Mouse (Mus musculus) heart, postnatal 0 days (tissue): ENCODE results near the gene Scml4. TPM values are rescaled to one million over a fixed set of nuclear protein-coding genes. Genes with fewer than 3 reads are reported as not detected.

Experiments
- ATAC-seq: fragments of 200-750 bp; cut with Nextera tagmentation; 2 replicates; pipeline ENCODE4 v1.8.0; 2017; ENCODE audit warnings: low read depth, moderate number of reproducible peaks, moderate library complexity; ENCODE audit not compliant: insufficient read depth
- DNase-seq: peaks from one replicate; pipeline ENCODE4 v3.0.0-alpha.2; 2016; ENCODE audit warnings: low spot score
- H3K27ac ChIP-seq: fragments of 300-500 bp; sonication (generic); 2 replicates; pipeline ENCODE4 v1.5.1; 2014; ENCODE audit warnings: low read depth, mild to moderate bottlenecking
- H3K27me3 ChIP-seq: fragments of 300-500 bp; sonication (generic); 2 replicates; pipeline ENCODE4 v1.6.1; 2014; ENCODE audit warnings: low read length, mixed read lengths; ENCODE audit not compliant: control insufficient read depth, insufficient read depth
- H3K36me3 ChIP-seq: fragments of 300-500 bp; sonication (generic); replicated peaks from 2 replicates; pipeline ENCODE4 v1.6.1; 2014; ENCODE audit warnings: low read length, mixed read lengths; ENCODE audit not compliant: control insufficient read depth, insufficient read depth
- H3K4me1 ChIP-seq: fragments of 300-500 bp; sonication (generic); 2 replicates; pipeline ENCODE4 v1.6.1; 2014; ENCODE audit warnings: antibody characterized with exemption; ENCODE audit not compliant: control insufficient read depth, insufficient read depth
- H3K4me2 ChIP-seq: fragments of 300-500 bp; sonication (generic); 2 replicates; pipeline ENCODE4 v1.6.1; 2014; ENCODE audit warnings: low read depth, mild to moderate bottlenecking, low read length, moderate library complexity
- H3K4me3 ChIP-seq: fragments of 300-500 bp; sonication (generic); 2 replicates; pipeline ENCODE4 v1.5.1; 2014; ENCODE audit warnings: low read depth, low read length
- H3K9ac ChIP-seq: fragments of 300-500 bp; sonication (generic); replicated peaks from 2 replicates; pipeline ENCODE4 v1.6.1; 2014; ENCODE audit warnings: low read depth, low read length, mixed read lengths
- H3K9me3 ChIP-seq: fragments of 300-500 bp; sonication (generic); replicated peaks from 2 replicates; pipeline ENCODE4 v1.6.1; 2016; ENCODE audit warnings: low read length; ENCODE audit not compliant: control insufficient read depth
- CTCF ChIP-seq: IDR thresholded peaks from 2 replicates; pipeline ENCODE4 v1.5.1; 2016; ENCODE audit warnings: antibody characterized with exemption, control low read depth, low read depth
- EP300 ChIP-seq: IDR thresholded peaks from 2 replicates; pipeline ENCODE4 v1.6.1; 2016; ENCODE audit warnings: antibody characterized with exemption, low read depth
- WGBS: fragments of 180-500 bp; shearing (Covaris S2); extraction: QIAGEN DNeasy Blood & Tissue Kit; methylation state at CpG from one replicate; pipeline ENCODE4 v1.1.7; 2014; 5-methylcytosine and 5-hydroxymethylcytosine counted together
- polyA plus RNA-seq: library from polyadenylated mRNA; unstranded; fragments of >200 nt; fragmentation: Nextera tagmentation; extraction: Ambion mirVana; gene quantifications from 2 replicates; pipeline ENCODE4 v1.2.1, GENCODE M21; 2015
- total RNA-seq: library from RNA; depleted of rRNA; stranded (reverse); fragments of >200 nt; gene quantifications from 2 replicates; pipeline ENCODE4 v1.2.3, GENCODE M21; 2014; ENCODE audit warnings: low replicate concordance

Gene Scml4
- total and polyA plus RNA-seq, 2 experiments from 2014 or later, result 0.19 to 1.2 TPM

DNA sequence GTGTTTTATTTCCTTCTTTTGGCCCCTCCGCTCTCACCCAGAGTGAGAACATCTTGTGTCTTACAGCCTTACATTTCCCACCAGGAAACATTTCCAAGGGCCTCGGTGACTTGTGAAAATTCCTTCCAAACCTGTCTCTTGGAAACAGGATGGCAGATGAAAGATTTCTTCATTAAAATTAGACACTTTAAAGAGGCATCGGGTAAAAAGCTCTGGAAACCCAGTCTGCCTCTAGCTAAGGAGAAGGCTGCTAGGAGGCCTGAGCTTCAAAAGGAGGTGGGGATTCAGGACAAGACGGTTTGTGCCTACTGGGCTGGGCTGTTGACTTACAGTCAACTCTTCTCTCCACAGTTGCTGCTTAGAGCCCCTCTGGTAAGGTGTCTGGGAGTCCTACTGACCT, 113.4 kb downstream of the Scml4 start:
- TF ChIP-seq CTCF (no peak), EP300 (no peak)
- Histone ChIP-seq H3K4me3 (no peak overlapping the region), H3K27ac (no peak overlapping the region), H3K9me3 (no peaks in the 10 kb centered on the region), H3K36me3 (no peaks in the 10 kb centered on the region), H3K9ac (no peak overlapping the region), H3K4me1 (0 out of 2 replicates have a peak, but pooled peaks cover 3% of the 10 kb centered on the region), H3K27me3 (peaks cover 3% of the 10 kb centered on the region; the same call in 1 of the 2 replicates), H3K4me2 (no peak overlapping the region)
- no peak for ATAC-seq
- no peak for DNase-seq
- WGBS, result 71% methylated on average over 4 of the region's 4 CpGs

DNA sequence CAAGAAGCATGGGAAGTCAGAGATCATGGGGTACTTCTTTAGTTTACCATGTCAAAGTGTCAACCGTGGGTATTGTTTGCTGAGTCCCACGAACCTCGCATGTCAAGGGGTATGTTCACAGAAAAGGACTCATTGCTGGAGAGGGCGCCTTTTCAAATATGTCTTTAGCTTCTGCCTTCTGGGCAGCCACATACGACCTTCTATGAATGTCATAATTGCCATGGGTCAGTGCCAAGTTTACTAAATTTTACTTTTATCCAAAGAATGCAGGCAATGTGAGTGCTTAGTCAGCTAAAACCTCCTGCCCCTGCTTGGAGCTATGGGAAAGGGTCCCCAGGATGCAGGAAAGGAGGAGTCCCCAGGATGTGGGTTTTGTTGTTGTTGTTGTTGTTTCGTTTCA, 116.4 kb downstream of the Scml4 start:
- DNase-seq (no peak), ATAC-seq (no peak)
- WGBS, result 76% methylated on average over 6 of the region's 6 CpGs
- Histone ChIP-seq H3K9me3 (no peaks in the 10 kb centered on the region), H3K4me1 (0 out of 2 replicates have a peak, but pooled peaks cover 3% of the 10 kb centered on the region), H3K9ac (no peak overlapping the region), H3K27ac (no peak overlapping the region), H3K4me2 (no peak overlapping the region), H3K4me3 (no peak overlapping the region), H3K27me3 (peaks cover 3% of the 10 kb centered on the region; the same call in 1 of the 2 replicates), H3K36me3 (no peaks in the 10 kb centered on the region)
- TF ChIP-seq CTCF (no peak), EP300 (no peak)

DNA sequence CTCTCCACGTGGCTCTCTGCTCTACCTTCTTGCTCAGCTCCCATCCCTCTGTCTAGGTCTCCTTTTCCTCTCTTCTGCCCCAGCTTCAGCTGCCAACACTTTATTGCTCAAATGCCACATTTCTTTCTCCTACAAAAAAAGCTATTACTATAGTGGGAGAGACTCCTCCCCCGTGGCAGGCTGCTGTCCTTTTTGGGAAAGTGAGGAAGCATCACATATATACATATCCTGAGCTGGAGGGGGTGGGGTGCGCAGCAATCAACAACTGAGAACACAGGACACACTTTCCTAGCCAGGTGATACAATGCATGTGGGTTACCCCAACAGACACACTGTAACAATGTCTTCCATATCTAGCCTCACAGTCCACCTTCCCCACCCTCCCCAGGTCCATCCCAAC, 118.2 kb downstream of the Scml4 start:
- H3K27ac ChIP-seq, result no peak overlapping the region
- ATAC-seq, result no peak
- no peak for DNase-seq
- 54% methylated on average over 3 of the region's 3 CpGs for WGBS
- H3K9ac ChIP-seq, result no peak overlapping the region
- no peak overlapping the region for H3K4me2 ChIP-seq
- H3K4me3 ChIP-seq, result no peak overlapping the region
- no peaks in the 10 kb centered on the region for H3K27me3 ChIP-seq
- H3K9me3 ChIP-seq, result no peaks in the 10 kb centered on the region
- TF ChIP-seq CTCF (no peak), EP300 (no peak)
- no peaks in the 10 kb centered on the region for H3K36me3 ChIP-seq
- no peaks in the 10 kb centered on the region for H3K4me1 ChIP-seq

DNA sequence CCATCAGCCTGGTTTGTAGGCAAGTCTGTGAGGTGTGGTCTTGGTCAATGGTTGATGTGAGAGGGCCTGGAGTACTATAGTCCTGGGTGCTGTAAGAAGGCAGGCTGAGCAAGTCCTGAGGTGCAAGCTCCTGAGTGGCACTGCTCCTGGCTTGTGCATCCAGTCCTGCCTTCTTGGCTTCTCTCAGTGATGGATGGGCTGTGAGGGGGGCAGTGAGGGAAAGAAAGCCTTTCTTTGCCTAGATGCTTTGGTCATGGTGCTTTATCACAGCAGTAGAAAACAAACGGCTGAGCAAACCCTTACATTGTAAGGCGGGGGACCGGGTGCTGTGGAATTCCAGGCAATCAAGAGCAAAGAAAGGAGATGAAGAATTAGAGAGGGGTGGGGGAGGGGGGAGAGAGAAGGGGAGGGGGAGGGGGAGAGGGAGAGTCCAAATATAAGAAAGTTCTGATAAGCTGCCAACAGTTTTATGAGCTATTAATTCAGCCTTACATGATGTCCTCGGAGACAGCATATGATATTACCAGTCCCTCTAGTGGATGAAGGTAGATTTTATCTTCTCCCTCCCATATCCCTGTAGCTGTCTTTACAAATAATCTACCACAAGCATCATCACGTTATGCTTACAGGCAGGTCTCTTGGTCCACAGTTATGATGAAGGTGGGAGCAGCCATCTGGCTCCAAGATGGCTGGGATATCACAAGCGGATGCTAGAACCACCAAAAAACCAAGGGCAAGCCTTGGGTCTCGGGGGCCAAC, 121.0 kb downstream of the Scml4 start:
- H3K9me3 ChIP-seq, result no peaks in the 10 kb centered on the region
- H3K27ac ChIP-seq, result no peak overlapping the region
- DNase-seq, result no peak
- no peak for ATAC-seq
- no peaks in the 10 kb centered on the region for H3K36me3 ChIP-seq
- 70% methylated on average over 7 of the region's 7 CpGs for WGBS
- H3K4me3 ChIP-seq, result no peak overlapping the region
- H3K9ac ChIP-seq, result no peak overlapping the region
- TF ChIP-seq CTCF (no peak), EP300 (no peak)
- no peaks in the 10 kb centered on the region for H3K4me1 ChIP-seq
- no peak overlapping the region for H3K4me2 ChIP-seq
- no peaks in the 10 kb centered on the region for H3K27me3 ChIP-seq

DNA sequence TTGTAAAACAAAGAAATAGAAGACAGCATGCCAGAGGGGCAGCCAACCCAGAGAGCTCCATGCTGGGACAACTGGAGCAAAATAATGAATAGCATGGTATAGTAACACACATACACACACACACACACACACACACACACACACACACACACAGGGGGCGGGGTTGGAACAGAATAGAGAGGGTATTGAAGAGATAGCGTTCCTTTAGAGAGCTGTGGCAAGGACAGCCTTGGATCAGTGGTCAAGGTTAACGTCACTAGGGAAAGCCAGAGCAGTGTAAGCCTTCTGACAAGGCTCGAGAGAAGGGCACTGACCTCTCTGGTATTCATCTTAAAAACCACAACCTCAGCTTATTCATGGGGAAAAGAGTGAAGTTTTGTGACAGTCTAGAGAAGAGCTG, 124.7 kb downstream of the Scml4 start:
- Histone ChIP-seq H3K9ac (no peak overlapping the region), H3K4me1 (no peaks in the 10 kb centered on the region), H3K27me3 (no peaks in the 10 kb centered on the region), H3K9me3 (no peaks in the 10 kb centered on the region), H3K36me3 (no peaks in the 10 kb centered on the region), H3K4me3 (no peak overlapping the region), H3K4me2 (no peak overlapping the region), H3K27ac (no peak overlapping the region)
- ATAC-seq (no peak), DNase-seq (no peak)
- WGBS, result 51% methylated on average over 4 of the region's 4 CpGs
- TF ChIP-seq CTCF, result no peak
- no peak for TF ChIP-seq EP300
